Mouse (Mus musculus) gastrocnemius, postnatal 36 days (tissue): Measurements from ENCODE around the gene Mtrf1. TPM values are rescaled to one million over a fixed set of nuclear protein-coding genes. Genes with fewer than 3 reads are reported as not detected.
"Not testable (repeated sequence)": the region's sequence is repeated elsewhere in the genome, so short reads cannot be mapped to it uniquely, and the experiment has no call there.

Source experiments
- DNase-seq, 2 experiments: peaks; one replicate each; pipeline ENCODE4 v3.0.0; 2022
- intact Hi-C: fragments of 180-260 bp; cut with DNase I; formaldehyde crosslinking; loops from one replicate; pipeline ENCODE4 v1.15.1; 2025
- long read RNA-seq, 2 experiments: library from polyadenylated mRNA; stranded (forward); transcript quantifications; one replicate each; pipeline ENCODE4 v2.0.0; 2021
- total RNA-seq, 2 experiments: library from RNA; stranded (reverse); gene quantifications; 2 replicates each; pipeline ENCODE4 v1.2.3; 2021

Gene Mtrf1
- 1 to 10 TPM; 8.0 to 8.3 TPM for total RNA-seq
- long read RNA-seq, experiment 1, transcript Mtrf1-201 (11 exons, 1,799 nt): major isoform, 5 of 9 reads
- long read RNA-seq, experiment 1, partial matches to known transcripts: 4 of 9 reads
- long read RNA-seq, experiment 1, other reads (novel, unspliced or antisense): 0 of 9 reads
- long read RNA-seq, experiment 2, transcript Mtrf1-201 (11 exons, 1,799 nt): major isoform, 12 of 19 reads
- long read RNA-seq, experiment 2, partial matches to known transcripts: 5 of 19 reads
- long read RNA-seq, experiment 2, other reads (novel, unspliced or antisense): 2 of 19 reads

DNA sequence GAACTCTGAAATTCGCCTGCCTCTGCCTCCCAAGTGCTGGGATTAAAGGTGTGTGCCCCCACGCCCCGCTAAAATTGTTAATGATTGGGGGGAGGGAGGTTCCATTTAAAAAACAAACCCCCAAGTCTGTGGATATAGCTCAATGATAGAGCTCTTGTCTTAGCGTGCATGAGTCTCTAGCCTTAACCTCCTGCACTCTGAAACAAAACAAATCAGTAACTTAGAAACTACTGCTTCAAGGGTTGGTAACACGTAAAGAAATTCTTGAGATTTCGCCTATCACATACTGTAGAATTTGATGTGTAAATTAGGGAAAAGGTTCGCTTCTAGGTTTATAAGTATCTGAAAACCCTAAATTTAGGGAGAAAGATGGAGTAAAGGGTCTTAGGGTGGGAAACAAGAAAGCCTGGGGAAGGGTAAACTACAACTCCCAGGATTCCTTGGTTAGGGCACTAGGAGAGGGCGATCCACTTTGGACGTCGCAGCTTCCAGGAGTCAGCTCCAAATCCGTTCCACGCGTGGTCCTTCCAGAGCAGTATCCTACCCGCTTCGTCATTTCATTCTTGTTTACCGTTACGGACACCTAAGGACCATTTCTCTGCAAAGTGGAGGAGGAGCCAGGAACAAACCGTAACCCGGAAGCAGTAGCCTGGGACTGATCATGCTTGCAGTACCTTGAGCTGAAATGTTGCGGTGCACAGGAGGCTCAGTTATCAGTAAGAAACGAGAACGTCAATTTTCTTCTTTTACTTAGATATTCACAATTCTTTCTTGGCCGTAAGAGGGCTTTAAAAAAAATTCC lies at the start of gene Mtrf1:
Gene Mtrf1 (plus strand): TSS at position 452 of the 802 bp plus-strand sequence.
- intact Hi-C loops: loop anchor here (10.0 kb wide), 1 partner anchor 187 kb away; the partner anchor contains the start of gene Sugt1
- peak in 1 of 2 experiments; percentile 54 for DNase-seq

DNA sequence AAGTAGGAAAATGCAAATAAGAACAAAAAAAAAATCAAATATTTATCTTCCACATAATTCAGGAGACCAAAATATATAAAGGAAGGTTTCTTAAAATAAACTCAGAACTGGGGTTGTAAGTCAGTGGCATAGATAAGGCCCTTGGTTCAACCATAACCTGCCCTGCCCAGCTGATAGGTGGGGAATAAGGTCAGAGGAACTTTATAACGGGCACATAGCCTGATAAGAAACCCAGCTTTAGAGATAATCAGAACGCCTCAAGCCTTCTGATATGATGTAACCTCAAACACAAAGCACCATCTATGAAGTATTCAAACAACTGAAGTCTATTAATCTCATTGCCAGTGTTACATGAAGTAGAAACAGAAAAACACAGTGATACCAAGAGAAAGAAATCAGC lies 39.5 kb upstream of the Mtrf1 start:
- intact Hi-C loops: no loop called here
- DNase-seq: no peak

DNA sequence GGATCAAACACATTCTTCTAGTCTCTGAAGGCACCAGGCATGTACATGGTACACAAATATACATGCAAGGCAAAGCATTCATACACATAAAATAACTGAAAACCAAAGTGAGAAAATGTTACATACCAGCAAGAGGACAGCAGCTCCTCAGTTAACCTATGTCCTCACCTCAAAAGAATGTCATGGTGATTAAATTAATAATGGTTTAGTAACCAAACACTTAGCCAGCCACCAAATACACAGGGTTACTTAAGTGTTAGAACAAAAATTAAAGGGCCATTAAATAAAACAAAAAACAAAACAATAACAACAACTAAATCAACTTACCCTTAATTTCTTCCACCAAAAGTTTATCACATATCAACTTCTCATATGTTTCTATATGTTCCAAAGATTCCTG lies 20.5 kb upstream of the Mtrf1 start:
- intact Hi-C loops: no loop called here
- DNase-seq: no peak

DNA sequence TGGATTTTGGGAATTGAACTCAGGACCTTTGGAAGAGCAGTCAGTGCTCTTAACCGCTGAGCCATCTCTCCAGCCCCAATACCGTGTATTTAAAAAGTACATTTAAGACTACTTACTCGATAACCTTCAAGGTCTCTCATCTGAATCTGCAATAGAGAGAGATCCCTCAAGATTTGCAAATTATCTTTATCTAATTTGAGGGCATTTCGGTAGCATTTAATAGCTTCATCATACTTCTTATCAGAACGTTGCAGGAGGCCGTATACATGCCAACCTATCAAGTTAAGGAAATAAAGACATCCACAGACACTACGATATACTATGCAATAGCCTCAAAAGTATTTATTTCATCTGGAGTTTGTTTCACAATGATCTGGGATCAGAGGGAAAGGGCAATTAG lies 14.5 kb upstream of the Mtrf1 start:
- intact Hi-C loops: no loop called here
- no peak for DNase-seq

DNA sequence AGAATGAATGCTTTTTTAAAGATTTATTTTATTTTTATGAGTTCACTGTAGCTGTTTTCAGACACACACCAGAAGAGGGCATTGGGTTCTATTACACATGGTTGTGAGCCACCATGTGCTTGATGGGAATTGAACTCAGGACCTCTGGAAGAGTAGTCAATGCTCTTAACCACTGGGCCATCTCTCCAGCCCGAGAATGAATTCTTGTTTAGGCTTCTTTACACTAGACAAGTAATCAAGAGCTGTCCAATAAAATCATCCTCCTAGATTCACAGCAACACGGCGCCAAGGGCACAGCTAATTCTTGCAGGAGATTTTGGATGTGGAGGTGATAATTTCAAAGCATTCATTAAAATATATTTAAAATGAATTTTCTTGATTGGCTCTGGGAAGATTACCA lies 9.3 kb upstream of the Mtrf1 start:
- no peak for DNase-seq
- intact Hi-C loops: no loop called here

DNA sequence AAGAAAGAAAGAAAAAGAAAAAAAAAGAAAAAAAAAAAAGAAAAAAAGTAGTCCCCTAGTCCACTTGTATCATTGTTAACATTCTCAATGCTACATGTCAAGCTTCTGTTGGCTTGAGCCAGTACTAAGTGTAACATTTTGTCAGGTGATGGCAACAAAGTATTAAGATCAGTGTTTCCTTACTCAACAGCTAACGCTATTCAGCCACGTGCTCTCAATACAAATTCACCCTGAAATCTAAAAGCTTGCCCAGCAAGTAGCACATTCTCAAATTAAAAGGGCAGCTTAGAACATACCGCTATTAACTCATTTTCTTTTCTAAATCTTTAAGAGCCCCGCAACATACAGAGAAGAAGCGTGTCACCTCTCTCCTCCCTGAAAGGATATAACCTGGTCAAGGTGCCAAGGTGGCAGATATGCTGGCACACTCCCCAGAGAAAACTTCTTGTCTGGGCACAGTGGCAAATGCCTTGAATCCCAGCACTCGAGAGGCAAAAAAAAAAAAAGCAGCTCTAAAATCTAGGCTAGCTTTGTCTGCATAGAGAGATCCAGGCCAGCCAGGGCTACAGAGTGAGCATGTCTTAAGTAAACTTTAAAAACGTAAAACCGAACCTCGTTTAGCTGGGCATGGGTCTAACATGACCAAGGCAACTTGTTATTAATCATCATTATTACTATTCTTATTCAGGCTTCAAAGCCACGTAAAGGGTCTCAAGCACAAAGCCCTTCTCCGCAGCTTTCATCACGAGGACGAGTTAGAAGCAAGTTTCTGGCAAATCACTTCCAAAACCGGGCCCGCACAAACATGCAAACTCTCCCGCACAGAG lies 7.9 kb upstream of the Mtrf1 start:
- intact Hi-C loops: loop anchor here (5.0 to 10.0 kb wide), 2 partner anchors 78 to 195 kb away; partner anchors contain the start of gene Sugt1
- no peak for DNase-seq

DNA sequence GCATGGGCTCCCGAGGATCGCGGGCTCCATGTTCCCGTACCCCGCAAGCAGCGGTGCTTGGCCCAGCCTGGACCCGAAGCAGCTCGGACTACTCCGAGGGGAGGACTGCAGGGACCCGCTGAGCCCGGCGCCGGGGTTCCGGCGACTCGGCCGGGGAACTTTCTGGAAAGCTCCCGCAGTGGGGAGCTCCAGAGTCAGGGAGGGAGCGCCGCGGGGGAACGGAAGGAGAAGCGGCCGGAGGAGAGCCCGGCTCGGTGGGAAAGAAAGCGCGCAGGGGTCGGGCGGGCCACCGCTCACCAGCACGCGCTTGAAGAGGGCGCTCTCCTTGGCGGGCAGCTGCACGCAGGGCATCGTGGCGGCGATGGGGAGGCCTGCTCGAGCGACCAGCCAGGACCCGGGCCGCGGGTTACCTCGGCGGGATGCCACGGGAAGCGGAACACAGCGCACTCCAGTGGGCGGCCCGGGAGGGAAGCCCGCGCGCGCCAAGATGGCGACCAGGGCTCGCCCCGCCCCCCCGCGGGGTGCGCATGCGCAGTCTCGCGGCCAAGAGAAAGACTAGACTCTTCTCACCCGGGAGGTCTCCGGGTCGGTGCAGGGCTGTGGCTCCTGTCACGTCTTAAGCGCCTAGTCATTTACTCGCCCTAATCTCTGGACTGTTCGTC lies 7.2 kb upstream of the Mtrf1 start, which contains the start of gene Naa16:
Gene Naa16 (minus strand): TSS at position 514 of the 662 bp plus-strand sequence.
- peak; percentile 96 to 97 for DNase-seq
- intact Hi-C loops: loop anchor here (5.0 to 10.0 kb wide), 2 partner anchors 77 to 194 kb away; partner anchors contain the start of gene Sugt1

DNA sequence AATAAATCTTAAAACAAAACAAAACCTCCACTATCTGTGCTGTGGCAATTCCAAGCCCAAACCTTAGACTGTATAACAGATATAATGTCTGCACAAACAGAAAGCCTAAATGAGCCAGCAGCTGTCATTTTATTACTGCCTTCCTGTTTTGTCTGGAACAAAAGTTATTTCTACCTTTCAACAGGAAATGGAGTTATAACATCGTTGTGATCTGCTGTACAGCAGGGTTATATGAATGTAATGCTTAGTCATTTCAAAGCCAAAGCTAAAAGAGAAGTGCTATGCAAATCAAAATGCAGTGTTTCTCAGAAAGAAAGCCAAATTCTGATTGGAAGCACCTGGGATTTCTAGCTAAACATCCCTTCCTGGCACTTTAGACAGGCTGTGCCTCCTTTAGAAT lies 4.3 kb upstream of the Mtrf1 start:
- intact Hi-C loops: loop anchor here (5.0 to 10.0 kb wide), 2 partner anchors 74 to 192 kb away; partner anchors contain the start of gene Sugt1

DNA sequence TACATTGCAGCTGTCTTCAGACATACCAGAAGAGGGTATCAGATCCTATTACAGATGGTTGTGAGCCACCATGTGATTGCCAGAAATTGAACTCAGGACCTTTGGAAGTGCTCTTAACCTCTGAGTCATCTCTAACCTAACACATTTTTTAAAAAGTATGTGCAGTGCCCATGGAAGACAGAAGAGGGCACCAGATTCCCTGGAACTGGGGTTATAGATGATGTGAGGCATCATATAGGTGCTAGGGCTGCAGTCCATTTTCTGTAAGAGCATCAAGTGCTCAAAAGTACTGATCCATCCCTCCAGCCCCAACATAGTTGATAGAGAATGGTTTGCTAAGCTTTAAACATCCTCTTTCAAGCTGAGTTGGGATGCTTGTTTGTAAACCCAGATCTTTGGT lies 3.0 kb upstream of the Mtrf1 start:
- intact Hi-C loops: loop anchor here (5.0 to 10.0 kb wide), 2 partner anchors 73 to 190 kb away; partner anchors contain the start of gene Sugt1
- no peak for DNase-seq

More for the DNA sequence above, 4.3 kb upstream of the Mtrf1 start:
- no peak for DNase-seq

DNA sequence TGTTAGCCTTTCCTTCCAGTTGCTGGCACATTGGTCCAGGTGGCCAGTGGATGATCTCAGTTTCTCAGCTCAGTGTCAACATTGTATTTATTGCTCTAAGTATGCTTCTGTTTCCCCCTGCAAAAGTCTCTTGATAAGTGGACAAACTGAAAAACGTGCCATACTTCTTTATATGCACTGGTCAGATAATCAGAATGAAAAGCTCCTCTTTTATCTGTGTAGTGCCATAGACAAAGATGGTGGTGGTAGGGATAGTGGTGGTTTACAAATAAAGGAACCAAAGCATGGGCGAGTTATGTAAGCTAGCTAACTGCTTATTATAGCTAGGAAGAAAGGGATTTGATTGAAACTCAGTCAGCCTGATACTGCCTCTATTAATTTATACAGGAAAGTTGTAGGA lies 10.1 kb downstream of the Mtrf1 start:
- DNase-seq: no peak
- intact Hi-C loops: no loop called here

DNA sequence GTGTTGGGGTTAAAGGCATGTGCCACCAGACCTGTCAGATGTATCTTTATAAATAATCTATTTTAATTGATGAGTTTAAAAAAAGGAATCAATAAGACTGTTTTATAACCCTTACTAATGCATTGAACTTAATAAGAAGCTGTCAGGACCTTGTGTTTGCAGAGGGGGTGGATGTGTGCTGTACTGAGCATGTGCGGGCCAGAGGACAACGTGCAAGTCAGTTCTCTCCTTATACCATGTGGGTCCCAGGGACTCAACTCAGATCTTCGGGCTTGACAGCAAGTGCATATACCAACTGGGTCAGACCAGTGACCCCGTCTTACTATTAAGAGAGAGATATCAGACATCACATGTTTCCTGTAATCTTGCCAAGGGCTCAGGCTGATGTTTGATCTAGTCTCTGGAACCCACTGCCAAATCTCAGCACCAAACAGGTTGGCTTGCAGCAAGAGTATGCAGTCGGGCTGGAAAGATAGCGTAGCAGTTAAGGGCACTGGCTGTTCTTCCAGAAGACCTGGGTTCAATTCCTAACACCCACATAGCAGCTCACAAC lies 11.8 kb downstream of the Mtrf1 start:
- intact Hi-C loops: no loop called here
- no peak for DNase-seq

DNA sequence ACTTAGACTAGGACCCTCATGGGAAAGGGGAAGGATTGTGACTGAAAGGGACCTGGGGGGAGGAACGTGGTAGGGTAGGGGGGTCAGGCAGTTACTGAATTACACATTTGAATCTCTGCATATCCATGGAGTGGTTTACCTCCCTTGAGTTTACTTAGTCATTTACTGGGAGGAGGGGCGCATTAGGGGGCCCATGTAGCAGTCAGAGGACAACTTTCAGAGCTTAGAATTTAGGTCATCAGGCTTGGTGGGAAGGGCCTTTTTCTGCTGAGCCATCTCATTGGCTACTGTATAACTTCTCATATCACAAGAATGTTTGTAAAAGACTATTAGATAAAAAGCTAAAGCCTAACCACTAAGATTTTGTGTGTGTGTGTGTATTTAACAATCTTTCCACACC lies 13.1 kb downstream of the Mtrf1 start:
- no peak for DNase-seq
- intact Hi-C loops: no loop called here

DNA sequence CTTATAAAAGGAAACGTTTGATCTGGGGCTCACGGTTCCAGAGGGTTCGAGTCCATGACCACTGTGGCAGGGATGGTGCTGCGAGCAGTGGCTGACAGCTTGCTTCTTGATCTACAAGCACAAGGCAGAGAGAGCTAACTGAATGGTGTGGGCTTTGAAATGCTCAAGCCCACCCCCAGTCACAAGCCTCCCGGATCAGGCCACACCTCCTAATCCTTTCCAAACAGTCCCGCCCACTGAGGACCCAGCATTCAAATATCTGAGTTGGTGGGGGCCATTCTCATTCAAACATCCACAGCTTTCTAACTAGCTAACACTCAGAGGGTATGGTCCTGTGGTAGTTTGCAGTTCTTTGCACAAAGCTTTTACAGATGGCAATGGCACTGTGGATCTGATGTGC lies 15.5 kb downstream of the Mtrf1 start:
- DNase-seq: no peak
- intact Hi-C loops: no loop called here

DNA sequence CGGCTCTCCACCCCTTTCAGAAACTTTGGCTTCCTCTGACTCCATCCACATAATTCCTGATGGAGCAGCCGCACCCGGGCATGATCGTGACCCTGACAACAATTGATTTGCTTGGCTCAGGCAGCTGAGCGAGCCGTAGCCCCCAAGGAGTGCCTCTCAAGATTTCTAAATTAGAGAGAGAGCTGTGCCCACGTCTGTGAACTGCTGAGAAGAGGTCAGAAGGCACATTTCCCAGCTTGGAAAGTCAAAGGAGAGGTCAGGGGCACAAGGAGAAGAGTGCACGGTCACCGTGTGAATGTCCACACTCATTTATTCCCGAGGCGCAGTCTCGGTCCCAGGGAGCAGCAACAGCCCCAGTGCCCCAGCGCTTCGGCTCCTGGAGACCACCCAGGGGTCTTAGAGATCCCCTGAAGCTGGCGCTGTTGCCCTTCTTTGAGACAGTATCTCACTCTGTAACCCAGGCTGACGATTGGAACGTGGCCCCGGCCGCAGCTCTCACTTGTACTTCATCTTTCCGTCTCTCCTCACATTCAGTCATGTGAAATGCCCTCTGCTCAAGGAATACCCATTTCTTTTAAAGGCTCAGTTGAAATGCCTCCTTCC lies 22.6 kb downstream of the Mtrf1 start:
- intact Hi-C loops: no loop called here
- no peak for DNase-seq

DNA sequence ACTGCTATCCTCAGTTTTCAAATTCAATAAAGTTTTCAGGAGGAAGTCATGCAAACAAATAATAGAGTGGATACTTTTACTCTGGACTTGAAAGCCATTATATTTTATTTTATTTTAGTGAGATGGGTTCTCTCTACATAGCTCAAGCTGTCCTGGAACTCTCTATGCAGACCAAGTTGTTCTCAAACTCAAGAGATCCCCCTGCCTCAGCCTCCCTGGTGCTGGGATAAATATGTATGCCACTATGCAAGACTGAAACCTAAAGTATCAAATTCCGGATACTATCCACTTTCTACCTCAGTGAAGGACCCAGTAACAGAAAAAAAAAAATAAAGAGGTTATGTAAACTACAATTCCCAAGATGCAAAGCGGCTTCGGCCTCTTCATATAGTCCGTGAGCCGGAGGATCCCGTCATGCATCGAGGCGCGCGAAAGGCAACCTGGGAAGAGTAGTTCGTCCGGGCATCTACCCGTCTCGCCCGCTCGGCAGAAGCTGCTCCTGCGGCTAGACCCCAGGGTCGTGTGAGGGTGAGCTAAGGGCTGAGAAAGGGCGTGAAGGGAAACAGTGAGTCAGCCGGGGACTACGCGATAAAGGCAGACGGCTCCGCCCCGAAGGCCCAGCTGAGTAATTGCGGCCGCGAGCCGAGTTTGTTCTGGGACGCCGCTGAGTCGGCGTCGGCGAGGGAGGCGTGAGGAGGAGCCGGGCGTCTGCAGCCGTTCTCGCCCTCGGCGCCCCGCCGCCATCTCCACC lies 28.6 kb downstream of the Mtrf1 start, which contains the start of gene Kbtbd7:
Gene Kbtbd7 (plus strand): TSS at position 533 of the 751 bp plus-strand sequence.
- intact Hi-C loops: no loop called here
- DNase-seq: peak; percentile 86 to 88

DNA sequence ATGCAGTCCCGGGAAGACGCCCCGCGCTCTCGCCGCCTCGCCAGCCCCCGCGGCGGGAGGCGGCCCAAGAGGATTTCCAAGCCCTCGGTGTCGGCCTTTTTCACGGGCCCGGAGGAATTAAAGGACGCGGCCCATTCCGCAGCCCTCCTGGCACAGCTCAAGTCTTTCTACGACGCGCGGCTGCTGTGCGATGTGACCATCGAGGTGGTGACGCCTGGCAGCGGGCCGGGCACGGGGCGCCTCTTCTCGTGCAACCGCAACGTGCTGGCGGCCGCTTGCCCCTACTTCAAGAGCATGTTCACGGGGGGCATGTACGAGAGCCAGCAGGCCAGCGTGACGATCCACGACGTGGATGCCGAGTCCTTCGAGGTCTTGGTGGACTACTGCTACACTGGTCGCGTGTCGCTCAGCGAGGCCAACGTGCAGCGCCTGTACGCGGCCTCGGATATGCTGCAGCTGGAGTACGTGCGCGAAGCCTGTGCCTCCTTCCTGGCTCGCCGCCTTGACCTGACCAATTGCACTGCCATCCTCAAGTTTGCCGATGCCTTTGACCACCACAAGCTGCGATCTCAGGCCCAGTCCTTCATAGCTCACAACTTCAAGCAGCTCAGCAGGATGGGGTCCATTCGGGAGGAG lies 29.3 kb downstream of the Mtrf1 start:
- DNase-seq, intact Hi-C loops: not testable (repeated sequence)

DNA sequence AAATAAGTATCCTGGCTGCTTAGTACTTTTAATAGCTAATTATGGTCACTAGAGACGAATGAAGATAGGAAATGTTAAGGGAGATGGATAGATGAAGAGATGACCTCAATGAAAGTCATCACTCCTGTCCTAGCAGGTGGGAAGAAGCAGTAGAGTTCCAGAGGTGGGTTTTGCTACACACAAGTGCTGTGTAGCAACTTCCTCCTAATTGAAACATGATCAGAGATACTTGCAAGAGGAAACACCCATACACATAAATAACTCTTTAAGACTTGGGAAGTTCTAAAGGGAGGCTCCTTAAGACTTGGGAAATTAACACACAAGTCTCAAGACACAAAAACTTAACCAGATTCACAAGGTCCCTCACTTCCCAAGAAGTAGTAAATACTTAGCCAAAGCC lies 36.5 kb downstream of the Mtrf1 start:
- intact Hi-C loops: no loop called here

DNA sequence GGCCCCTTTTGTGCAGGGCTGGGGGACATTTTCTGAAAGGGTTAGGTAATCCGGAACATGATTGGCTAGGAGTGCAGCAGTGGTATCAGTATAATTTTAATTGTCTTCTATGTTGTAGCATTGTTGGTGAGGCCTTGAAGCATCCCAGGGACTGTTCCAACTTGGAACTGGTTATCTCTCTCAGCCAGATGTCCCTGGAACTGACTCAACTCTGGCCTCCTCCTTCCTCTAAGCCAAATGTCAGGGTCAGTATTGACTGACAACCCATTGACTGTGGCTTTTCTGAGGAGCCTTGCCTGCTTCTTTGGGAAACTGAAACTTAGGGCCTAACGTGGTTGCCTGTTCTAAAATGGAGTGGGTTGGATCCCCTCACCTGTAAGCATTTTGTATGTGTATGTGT lies 43.1 kb downstream of the Mtrf1 start:
- intact Hi-C loops: no loop called here
- DNase-seq: no peak

More for the DNA sequence above, 36.5 kb downstream of the Mtrf1 start:
- DNase-seq: no peak
